Mouse (Mus musculus) 3T3-L1 (cell line): ENCODE measurements at regions not wholly inside any gene's neighbourhood (a gene's known extent, or its start where the extent isn't known, plus 50 kb on each side); places are given as distances from the start of the nearest gene placed in this dataset.
A peak's percentile ranks its signal among the peaks of the same experiment; 100 is the strongest.

Source experiments
- DNase-seq: peaks from one replicate; pipeline ENCODE4 v3.0.0-alpha.2; 2015; ENCODE audit warnings: low read depth, low spot score

GRCm38 (mm10) chr8:77774551-77775335 lies 50.5 kb upstream of the Ednra start:
- DNase-seq, result peak; percentile 77

- DNase-seq, result no peak
Observed at GRCm38 (mm10) chr8:77775526-77775925, 51.3 kb upstream of the Ednra start.

GRCm38 (mm10) chr8:77777597-77777996 lies 53.3 kb upstream of the Ednra start:
- no peak for DNase-seq

- no peak for DNase-seq
Observed at GRCm38 (mm10) chr8:77785676-77786255, 61.5 kb upstream of the Ednra start.

GRCm38 (mm10) chr8:77794911-77795310 lies 70.6 kb upstream of the Ednra start:
- DNase-seq, result no peak

DNA sequence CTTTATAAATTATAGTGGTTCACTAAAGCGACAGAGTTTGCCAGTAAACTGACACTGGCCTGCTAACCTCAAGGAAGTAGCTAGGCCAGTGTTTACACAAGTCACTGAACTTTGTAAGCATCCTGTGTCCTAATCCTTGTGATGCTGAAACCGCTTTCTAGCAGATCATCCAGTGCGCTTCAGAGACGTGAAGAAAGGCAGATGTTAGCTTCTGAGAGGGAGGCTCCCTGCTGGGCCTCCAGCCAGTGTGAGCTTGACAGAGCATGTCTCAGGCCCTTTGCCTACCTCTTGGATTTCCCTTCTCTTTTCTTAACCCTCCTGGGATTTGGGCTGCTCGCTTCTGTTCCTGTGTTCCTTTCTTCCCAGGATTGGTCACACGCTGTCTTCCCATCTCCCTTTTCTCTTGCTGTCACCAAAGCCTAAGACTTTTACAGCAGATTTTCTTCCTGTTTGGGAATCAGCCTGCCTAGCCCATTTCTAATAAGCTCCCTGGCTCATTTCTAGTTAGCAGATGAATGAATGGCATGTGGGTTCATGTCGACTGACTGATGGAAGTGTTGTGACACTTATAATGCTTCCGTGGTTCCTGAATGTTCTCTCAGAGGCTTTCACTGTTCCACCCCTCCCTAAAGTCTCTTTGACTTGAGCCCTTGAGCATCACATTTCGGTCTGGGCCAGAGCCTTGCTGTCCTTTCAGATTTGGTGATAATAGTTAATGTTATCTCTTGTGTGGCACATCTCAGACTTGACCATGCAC lies 79.1 kb upstream of the Ednra start:
- peak; percentile 5 for DNase-seq

- DNase-seq, result peak; percentile 8
Observed at GRCm38 (mm10) chr8:77804536-77804935, 80.3 kb upstream of the Ednra start.

DNA sequence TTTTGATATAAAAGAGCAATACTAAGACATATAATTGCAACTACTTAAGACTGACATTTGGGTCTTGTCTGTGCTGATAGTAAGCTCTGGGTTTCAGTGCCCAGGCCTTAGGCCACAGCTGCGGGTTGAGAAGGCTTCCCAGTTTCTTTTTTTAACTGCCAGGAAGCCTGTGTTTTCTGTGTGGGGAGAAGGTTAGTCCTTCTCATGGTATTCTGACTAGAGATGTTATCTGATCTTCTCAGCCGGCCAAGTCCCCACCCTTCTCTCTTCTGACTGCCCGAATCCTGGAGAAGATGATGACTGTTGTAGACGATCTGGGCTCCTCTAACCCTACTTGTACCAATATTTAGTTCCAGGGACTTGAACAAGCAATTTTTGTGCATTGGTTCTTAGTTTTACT lies 80.7 kb upstream of the Ednra start:
- peak; percentile 64 for DNase-seq

DNA sequence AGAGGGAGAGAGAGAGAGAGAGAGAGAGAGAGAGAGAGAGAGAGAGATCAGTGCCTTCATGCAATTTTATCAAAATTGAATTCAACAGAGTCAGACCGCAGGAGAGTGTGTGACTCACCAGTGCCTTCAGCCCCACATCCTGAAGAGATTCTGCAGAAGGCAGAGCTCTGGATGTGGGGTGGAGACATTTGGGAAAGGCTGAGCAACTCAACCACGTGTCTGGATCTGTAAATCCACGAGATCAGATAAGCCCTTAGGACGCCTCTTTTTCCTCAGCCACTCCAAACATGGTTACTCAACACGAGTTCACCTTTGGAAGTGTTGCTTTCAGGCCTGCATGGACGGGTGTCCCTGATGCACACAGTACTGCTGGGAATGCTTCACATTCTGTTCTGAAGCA lies 81.4 kb upstream of the Ednra start:
- peak; percentile 93 for DNase-seq

GRCm38 (mm10) chr8:77814796-77815647 lies 90.8 kb upstream of the Ednra start:
- no peak for DNase-seq

DNA sequence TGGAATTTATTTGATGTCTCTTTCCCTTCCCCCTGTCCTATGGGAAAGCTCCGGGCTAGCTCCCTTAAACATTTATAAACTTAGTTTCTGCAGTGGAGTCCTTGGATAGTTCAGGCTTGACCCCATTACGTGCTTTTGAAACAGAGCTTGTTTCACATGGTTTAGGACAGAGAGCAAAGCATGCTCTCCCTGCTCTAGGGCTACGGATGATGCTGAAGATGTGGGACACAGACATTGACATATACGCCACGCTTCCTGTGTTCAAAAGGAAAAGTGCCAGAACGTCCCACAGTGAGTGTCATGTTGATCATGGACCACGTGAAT lies 91.3 kb upstream of the Ednra start:
- DNase-seq, result no peak

- no peak for DNase-seq
Observed at GRCm38 (mm10) chr8:77816217-77816616, 92.0 kb upstream of the Ednra start.

DNA sequence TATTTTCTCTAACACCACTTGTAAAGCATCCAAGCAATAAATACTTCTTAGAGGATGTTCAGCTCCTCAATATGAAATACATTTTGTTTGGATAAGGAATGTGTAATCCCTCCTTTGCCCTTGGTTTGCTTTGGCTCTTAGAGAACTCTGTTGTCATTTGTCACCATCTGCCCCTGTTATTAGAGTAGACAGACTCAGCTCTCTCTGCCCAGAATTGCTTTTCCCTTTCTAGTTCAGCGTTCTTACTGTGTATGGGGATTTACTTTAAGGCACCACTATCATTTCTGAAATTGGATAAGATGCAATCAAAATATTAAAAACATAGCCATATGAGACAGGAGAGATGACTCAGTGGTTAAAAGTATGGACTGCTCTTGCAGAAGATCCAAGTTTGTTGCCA lies 101.5 kb upstream of the Ednra start:
- peak; percentile 44 for DNase-seq

GRCm38 (mm10) chr8:77826255-77826654 lies 102.0 kb upstream of the Ednra start:
- peak; percentile 77 for DNase-seq

GRCm38 (mm10) chr8:77828079-77828478 lies 103.8 kb upstream of the Ednra start:
- DNase-seq, result no peak

DNA sequence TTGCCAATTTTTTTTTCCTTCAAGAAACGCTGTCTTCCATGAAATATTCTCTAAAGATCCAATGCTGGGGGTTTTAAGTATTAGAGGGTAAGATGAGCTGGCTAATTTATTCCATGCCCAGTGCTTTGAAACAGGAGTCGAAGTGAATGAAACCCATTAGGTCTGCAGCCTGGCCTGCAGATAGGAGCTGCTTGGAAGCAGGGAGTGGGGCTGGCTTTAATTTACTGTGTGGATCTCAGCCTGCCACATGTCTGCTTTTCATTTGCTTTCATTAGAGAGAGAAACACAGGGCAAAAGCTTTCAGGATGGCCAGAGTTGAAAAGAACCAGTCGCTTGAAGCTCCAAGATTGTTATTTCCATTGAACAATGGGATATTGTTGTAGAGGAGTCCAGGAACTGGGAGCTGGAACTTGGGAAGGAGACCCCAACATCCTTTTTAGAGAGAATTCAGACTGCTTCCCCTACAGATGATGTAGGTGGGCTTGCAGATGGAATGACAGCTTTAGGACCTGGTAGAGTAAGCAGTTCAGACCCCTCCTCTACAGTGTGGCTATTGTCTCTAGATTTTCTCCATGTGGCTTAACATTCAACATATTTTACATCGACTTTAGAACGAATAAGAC lies 105.0 kb upstream of the Ednra start:
- DNase-seq, result no peak

- DNase-seq, result no peak
Observed at GRCm38 (mm10) chr8:77829764-77830163, 105.5 kb upstream of the Ednra start.

- DNase-seq, result no peak
Observed at GRCm38 (mm10) chr8:77834283-77834682, 110.0 kb upstream of the Ednra start.

DNA sequence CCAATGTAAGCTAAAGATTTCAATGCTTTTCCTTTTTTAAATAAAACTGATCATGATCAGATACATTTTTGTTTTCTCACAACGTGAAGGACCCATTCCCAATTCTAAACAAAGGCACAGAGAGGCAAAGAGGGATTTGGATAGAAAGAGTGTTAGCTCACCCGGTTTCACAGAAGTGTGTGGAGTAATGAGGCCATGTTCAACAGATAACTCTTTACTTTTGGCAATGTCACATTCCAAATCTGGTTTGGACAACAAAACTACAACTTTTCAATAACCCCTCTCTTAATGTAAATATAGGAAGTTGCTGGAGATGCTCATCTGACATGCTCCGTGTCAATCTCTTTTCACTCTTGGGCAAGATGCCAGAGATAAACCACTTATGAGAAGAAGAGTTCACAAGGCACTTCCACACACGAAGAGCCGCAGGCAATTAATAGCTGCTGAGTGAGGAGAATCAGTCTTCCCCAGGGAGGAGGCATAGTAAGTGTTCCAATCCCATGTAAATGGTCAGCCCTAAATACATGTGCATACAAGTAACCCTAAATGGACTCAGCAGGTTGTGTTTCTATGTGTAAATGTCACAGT lies 112.7 kb upstream of the Ednra start:
- no peak for DNase-seq

DNA sequence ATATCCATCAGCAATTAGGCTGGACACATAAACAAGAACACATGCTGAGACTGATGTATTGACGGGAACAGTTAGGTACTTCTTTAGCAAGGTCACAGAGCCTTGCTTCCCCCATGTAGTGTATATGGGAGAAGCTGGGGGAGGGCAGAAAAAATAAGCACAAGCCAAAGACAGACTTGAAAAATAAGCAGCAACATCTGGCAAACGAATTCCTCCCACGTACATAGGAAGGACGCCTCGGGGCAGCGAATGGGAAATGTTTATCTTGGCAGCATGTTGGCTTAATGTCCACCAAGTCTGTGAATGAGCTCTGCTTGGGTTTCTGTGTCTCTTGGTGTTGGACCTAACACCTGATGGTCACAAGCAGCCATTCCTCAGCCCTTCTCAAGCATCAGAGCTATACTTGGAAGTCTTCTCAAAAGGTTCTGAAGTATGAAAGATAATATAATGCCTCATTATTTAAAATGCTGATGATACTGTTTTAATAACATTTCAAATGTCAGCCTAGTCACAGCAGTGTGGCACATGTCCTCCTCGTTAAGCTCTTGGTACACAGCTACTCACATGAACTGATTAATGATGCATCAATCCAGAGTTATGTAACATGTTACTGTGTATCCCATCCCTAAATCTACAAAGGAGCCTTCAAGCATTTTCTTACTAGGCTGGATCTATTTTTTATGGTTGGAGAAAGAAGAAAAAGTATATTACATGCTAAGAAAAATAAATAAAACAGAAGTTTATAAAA lies 118.3 kb upstream of the Ednra start:
- peak; percentile 73 for DNase-seq
